Mouse (Mus musculus) brain, embryonic 14.5 days (tissue): Measurements from ENCODE around the gene 1190002N15Rik.
A peak's percentile ranks its signal among the peaks of the same experiment; 100 is the strongest.

Source experiments
- CTCF ChIP-seq: fragments of 200-500 bp; IDR thresholded peaks from 2 replicates; pipeline ENCODE4 v1.5.1; 2012; ENCODE audit warnings: inconsistent platforms, mild to moderate bottlenecking, moderate library complexity, borderline replicate concordance; ENCODE audit not compliant: insufficient read depth, insufficient read length; ENCODE audit errors: extremely low read depth
- POLR2A ChIP-seq: fragments of 200-500 bp; IDR thresholded peaks from 2 replicates; pipeline ENCODE4 v1.6.1; 2012; ENCODE audit warnings: mild to moderate bottlenecking, inconsistent platforms, borderline replicate concordance; ENCODE audit not compliant: poor library complexity, insufficient read depth, insufficient read length, severe bottlenecking; ENCODE audit errors: extremely low read depth

DNA sequence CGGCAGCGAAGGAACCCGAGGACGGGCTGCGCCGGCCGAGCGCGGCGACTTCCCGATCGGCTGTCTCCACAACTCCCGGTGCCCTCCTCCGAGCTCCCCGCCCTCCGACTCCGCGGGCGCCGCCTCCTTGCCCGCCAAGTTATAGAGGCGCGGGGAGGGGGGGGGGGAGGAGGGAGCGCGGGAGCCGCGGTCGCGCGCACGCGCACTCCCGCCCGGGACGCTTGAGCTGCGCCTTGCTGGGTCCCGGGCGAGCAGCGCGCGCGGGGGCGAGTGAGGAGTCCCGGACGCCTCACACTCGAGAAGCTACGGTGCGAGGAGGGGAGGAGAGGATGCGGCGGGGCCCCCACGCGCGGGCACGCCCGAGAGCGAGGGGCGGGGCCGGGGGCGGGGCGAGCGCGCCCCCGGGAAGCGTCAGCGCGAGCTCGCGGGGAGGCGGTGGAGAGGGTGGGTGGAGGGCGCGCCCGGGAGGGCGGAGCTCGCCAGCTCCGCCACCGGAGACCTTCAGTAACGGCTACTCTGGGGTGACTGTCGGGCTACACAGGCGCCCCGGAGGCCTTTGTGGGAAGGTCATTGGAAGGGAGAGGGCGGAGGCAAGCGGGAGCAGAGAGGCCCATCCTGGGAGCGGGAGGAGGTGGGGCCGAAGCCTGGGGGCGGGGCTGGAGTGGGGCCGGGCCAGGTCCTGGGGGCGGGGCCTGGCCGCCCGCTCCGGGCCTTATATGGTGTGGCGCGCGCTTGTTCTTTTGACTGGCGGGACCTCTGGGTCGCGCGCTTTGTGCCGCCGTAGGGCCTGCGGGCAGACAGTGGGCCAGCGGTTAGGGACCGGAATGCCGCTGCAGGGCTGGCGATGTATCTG, at the start of gene 1190002N15Rik:
- TF ChIP-seq POLR2A = peak; percentile 95
- no peak for TF ChIP-seq CTCF
